Mouse (Mus musculus): ENCODE measurements around the gene Zfyve19.

DNA sequence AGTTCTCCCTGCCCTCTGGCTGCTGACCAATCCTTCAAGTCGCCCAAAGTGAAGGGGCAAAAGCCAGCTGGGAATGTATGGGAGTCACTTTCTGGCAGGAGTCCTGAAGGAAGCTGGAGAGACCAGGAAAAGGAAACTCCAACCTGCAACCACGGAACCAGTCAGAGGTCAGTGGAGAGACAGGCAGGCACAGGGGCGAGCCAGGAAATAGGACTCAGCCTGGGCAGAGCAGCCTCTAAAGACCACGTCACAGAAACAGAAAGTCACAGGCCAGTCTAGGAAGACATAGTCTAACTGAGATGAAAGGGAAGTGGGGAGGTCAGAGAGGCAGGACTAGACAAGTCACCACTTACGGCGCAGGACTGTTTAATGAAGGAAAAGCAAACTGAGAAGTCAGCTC, 32.8 kb upstream of the Zfyve19 start:
- TF ChIP-seq CTCF (IDR thresholded peaks at IDR 0.05; ENCODE audit: control insufficient read depth, insufficient read depth, insufficient read length) (no peak), MAX (IDR thresholded peaks at IDR 0.05) (no peak), USF1 (IDR thresholded peaks at IDR 0.05; ENCODE audit: low read depth) (no peak), MYOG (IDR thresholded peaks at IDR 0.05; ENCODE audit: control insufficient read depth, extremely low read depth, insufficient read length) (no peak)
